Comparison of ENCODE assay signal across 9 mouse cellular contexts in the genomic region with DNA sequence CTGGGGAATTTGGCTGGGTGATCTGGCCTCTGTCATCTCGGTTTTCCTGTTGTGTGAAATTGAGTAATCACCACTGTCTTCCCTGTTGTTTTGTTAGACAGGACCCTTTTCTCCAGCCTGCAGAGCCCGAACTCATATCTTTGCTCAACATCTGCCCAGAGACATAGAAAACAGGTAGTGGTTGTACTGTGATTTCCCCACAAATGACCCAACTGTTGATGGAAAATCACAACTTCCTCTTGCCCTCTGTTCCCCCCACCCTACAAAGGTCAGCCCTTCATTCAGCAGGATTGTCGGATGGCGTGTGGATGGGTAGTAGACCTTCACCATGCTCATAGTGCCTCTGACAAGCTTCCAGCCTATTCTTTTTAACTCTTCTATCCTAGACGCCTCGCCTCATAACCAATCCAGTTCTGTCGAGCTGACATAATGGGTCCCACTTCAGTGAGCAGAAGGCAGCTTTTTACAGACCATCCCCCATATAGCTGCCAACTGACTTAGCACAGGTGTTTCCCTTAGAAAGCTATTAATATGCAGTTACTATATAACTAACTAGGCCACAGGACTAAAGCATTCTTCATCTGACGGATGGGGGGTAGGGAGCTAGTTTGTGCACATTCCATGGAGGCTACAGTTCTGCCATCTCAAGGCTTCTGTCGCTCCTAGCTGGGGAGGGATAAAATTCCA. TPM values are rescaled to one million over a fixed set of nuclear protein-coding genes. Genes with fewer than 3 reads are reported as not detected.
DNase-seq lines count a peak whose midpoint lies in the region.
"Had no signal": no experiment of that assay in that cellular context is flagged by ENCODE, and none has a peak within 500 bp of the region (broad histone marks: within the 10 kb centered on the region; RNA-seq: fewer than 3 reads in every experiment).

No protein-coding gene starts in this region.

- H3K9me3 ChIP-seq in midbrain, embryonic 10.5 days (replicated peaks): peaks cover 12% of the 10 kb centered on the region
- H3K9me3 ChIP-seq: embryonic facial prominence, embryonic 15.5 days had no signal

- H3K36me3 ChIP-seq in midbrain, embryonic 10.5 days: peaks cover 32% of the 10 kb centered on the region

- peak; percentile 14 for DNase-seq in adrenal gland, adult 2 months
- DNase-seq in adrenal gland, adult 18-20 months (ENCODE audit: low spot score in 2 of 2): no peak
- peak; percentile 30 to 36 for DNase-seq in spleen, adult 18-20 months
- DNase-seq in spleen, postnatal 14 days (ENCODE audit: low spot score in 2 of 2): no peak
- DNase-seq in kidney, postnatal 14 days: peak; percentile 79
- DNase-seq in spleen, postnatal 36 days (ENCODE audit: low spot score in 2 of 2): peak; percentile 63 to 65
- DNase-seq in embryo, embryonic 11 days: no peak
- no peak for DNase-seq in midbrain, embryonic 10.5 days (ENCODE audit: low spot score)

- no peaks in the 10 kb centered on the region for H3K27me3 ChIP-seq in midbrain, embryonic 10.5 days (ENCODE audit: low read depth, poor library complexity, severe bottlenecking)
- H3K27me3 ChIP-seq: embryonic facial prominence, embryonic 15.5 days had no signal

- H3K4me1 ChIP-seq in midbrain, embryonic 10.5 days: no peaks in the 10 kb centered on the region; the same call in 1 of the 2 replicates
- H3K4me1 ChIP-seq: embryonic facial prominence, embryonic 15.5 days had no signal

- H3K27ac ChIP-seq in midbrain, embryonic 10.5 days (replicated peaks): no peak overlapping the region
- H3K27ac ChIP-seq: embryonic facial prominence, embryonic 15.5 days had no signal

- no peak overlapping the region for H3K4me3 ChIP-seq in midbrain, embryonic 10.5 days
- H3K4me3 ChIP-seq: embryonic facial prominence, embryonic 15.5 days had no signal

- 84% methylated on average over 9 of the region's 9 CpGs for WGBS in midbrain, embryonic 10.5 days

RNA-seq across cellular contexts. Expression of a gene that starts 42.7 kb away (rescaled TPM):
- 10 to 100 TPM; 37.3 to 39.8 TPM for total RNA-seq in adrenal gland, adult 2 months (2021)
- polyA plus RNA-seq in adrenal gland, adult 2 months (2012; rRNA removed): 13.3 and 17.9 TPM in 2 replicates
- total RNA-seq in adrenal gland, adult 18-20 months (2021): 10 to 100 TPM; 23.1 to 29.1 TPM
- polyA plus RNA-seq in midbrain, embryonic 10.5 days (2016; fragmentation: Nextera tagmentation; extraction: Ambion mirVana): 9.3 and 12.5 TPM in 2 replicates

Comparison
In these comparisons a context has a peak if more than half of its experiments do, and no peak if none do; other contexts are left out.
1. DNase-seq: peak in adrenal gland, adult 2 months (single experiment), spleen, adult 18-20 months (2 of 2), kidney, postnatal 14 days (single experiment) and spleen, postnatal 36 days (2 of 2); none in adrenal gland, adult 18-20 months (0 of 2), spleen, postnatal 14 days (0 of 2), embryo, embryonic 11 days (single experiment) and midbrain, embryonic 10.5 days (single experiment).